Mouse (Mus musculus): ENCODE measurements around the gene Tmed1. TPM values are rescaled to one million over a fixed set of nuclear protein-coding genes. Genes with fewer than 3 reads are reported as not detected.
"Not testable (repeated sequence)": the region's sequence is repeated elsewhere in the genome, so short reads cannot be mapped to it uniquely, and the experiment has no call there.

Tmed1 gene
- polyA plus RNA-seq, 1 experiment: 40.8 TPM

DNA sequence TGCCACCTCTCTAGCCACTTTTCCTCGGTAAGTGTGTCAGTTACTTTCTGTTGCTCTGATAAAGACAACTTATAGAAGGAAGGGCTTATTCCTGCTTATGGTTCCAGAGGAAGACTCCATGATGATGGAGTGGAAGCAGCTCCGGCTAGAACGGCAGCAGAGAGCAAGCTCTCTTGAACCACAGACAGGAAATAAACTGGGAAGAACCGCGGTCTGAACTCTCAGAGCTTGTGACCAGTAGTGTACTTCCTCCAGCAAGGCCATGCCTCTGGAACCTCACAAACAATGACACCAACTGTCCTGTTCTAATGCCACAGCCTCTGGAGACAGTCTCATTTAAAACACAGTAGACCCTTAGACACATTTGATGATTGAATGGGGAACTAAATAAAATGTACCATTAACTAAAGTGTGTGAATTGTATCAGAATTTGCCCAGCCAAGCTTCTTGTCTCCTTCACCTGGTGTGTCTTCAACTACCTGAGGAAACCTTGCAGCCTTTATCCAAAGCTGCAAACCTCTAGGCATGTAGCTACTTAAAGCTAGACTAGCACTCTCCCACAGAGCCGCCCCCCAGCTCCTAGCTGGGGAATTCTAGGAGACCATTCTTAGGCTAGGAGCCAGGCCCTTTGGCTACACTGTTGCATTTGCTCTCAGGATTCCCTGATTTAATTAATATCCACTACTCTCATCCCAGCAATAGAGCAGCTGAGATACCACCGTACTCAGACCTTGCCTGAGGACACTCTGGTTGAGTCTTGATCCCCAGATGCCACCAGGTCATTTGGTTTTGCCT is 15.3 kb upstream of the Tmed1 start:
- TF ChIP-seq CTCF (IDR thresholded peaks at IDR 0.05; ENCODE audit: borderline replicate concordance, extremely low read depth, insufficient read depth, insufficient read length) (no peak), POLR2A (IDR thresholded peaks at IDR 0.05; ENCODE audit: borderline replicate concordance, extremely low read depth, insufficient read depth, insufficient read length, poor library complexity, severe bottlenecking) (no peak)
- no peak for DNase-seq (ENCODE audit: low read depth)

GRCm38 (mm10) chr9:21518690-21519089 is 8.6 kb upstream of the Tmed1 start:
- DNase-seq (ENCODE audit: low read depth): not testable (repeated sequence)

- TF ChIP-seq CTCF (IDR thresholded peaks at IDR 0.05; ENCODE audit: borderline replicate concordance, extremely low read depth, insufficient read depth, insufficient read length) (no peak), POLR2A (IDR thresholded peaks at IDR 0.05; ENCODE audit: borderline replicate concordance, extremely low read depth, insufficient read depth, insufficient read length, poor library complexity, severe bottlenecking) (no peak)
- no peak for DNase-seq (ENCODE audit: low read depth)
Measured at GRCm38 (mm10) chr9:21517947-21518495, 8.0 kb upstream of the Tmed1 start.

- DNase-seq (ENCODE audit: low read depth): no peak
- no peak for TF ChIP-seq CTCF (IDR thresholded peaks at IDR 0.05; ENCODE audit: borderline replicate concordance, extremely low read depth, insufficient read depth, insufficient read length)
- no peak for TF ChIP-seq POLR2A (IDR thresholded peaks at IDR 0.05; ENCODE audit: borderline replicate concordance, extremely low read depth, insufficient read depth, insufficient read length, poor library complexity, severe bottlenecking)
Measured at GRCm38 (mm10) chr9:21513466-21513865, 3.4 kb upstream of the Tmed1 start.

DNA sequence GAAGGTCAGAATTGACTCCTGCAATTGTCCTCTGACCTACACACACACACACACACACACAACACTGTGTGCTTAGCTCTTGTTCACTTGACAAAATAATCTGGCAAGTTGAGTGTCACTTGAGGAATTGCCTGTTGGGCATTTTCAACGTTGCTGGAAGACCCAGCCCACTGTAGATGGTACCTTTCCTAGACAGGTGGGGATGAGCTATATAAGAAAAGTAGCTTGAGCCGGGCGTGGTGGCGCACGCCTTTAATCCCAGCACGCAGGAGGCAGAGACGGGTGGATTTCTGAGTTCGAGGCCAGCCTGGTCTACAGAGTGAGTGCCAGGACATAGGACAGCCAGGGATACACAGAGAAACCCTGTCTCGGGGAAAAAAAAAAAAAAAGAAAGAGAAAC is 1.0 kb upstream of the Tmed1 start:
- TF ChIP-seq POLR2A (IDR thresholded peaks at IDR 0.05; ENCODE audit: borderline replicate concordance, extremely low read depth, insufficient read depth, insufficient read length, poor library complexity, severe bottlenecking): no peak
- no peak for TF ChIP-seq CTCF (IDR thresholded peaks at IDR 0.05; ENCODE audit: borderline replicate concordance, extremely low read depth, insufficient read depth, insufficient read length)
- DNase-seq (ENCODE audit: low read depth): no peak

DNA sequence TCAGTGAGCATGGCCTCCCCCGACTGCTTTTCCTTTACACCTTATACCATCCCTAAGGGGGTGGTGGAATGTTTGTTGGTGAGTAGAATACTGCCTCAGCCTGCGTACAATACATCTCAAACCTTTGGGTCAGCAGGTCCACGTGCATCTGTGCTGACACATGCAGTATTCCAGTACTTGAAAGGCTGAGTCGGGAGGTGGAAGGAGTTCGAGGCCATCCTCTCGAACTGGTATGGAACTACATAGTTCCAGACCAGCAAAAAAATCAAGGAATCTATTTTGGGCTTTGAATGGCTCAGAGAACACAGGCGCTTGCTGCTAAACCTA is 600 bp upstream of the Tmed1 start:
- no peak for DNase-seq (ENCODE audit: low read depth)
- TF ChIP-seq POLR2A (IDR thresholded peaks at IDR 0.05; ENCODE audit: borderline replicate concordance, extremely low read depth, insufficient read depth, insufficient read length, poor library complexity, severe bottlenecking) (no peak), CTCF (IDR thresholded peaks at IDR 0.05; ENCODE audit: borderline replicate concordance, extremely low read depth, insufficient read depth, insufficient read length) (no peak)

DNA sequence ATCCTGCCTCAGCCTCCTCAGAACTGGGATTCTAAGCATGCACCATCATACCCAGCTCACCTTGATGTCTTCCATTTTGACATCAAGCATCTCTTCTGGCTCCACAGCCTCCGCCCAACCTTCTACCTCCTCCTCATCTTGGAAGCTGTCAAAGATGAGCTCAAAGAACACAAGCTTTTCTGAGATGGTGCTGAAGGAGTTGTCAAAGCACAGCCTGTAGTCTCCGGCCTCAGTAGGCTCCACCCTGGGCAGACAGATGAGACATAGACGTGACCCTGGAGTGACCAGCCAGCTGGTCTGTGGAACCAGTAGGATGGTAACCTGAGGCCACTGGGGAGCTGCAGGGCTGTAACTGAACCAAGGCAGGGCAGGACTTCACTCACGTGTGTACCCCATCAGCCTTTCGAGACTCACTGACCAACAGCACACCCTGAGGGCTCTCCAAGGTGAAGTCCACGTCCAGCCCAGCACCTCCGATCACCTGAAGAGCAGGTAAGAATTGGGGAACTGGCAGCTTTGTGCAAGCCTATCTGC is 1.1 kb downstream of the Tmed1 start:
- TF ChIP-seq POLR2A (IDR thresholded peaks at IDR 0.05; ENCODE audit: borderline replicate concordance, extremely low read depth, insufficient read depth, insufficient read length, poor library complexity, severe bottlenecking): no peak
- TF ChIP-seq CTCF (IDR thresholded peaks at IDR 0.05; ENCODE audit: borderline replicate concordance, extremely low read depth, insufficient read depth, insufficient read length): no peak
- DNase-seq (ENCODE audit: low read depth): no peak

DNA sequence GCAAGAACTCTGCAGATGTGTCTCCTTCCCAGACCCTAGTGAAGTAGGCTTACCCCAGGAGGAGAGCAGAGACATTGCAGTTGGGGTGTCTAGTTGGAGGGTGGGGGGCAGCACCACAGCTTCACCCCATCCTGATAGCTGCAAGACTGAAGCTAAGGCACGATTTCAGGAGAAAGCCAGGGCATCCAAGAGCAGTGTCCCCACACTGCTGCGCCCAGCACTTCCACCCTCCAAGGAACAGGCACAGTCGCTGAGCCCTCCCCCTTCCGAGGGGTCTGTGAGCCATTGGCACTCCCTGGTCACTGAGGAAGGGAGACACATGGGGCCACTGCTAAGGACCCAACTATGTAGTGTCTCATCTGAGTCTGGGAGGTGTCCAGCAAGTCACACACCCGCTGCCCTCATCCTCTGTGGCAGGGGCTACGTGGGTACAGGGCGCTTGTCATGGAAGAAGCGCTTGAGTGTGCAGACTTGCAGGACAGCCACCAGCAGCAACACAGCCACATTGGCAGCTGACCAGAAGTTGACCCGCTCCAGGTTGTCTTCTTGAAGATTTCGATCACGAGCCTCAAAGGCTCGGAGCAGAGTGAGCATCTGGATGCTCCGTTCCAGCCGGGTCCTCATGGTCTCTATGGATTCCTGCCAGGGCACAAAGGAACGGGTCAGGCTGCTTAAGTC is 2.2 kb downstream of the Tmed1 start:
- no peak for DNase-seq (ENCODE audit: low read depth)
- TF ChIP-seq POLR2A (IDR thresholded peaks at IDR 0.05; ENCODE audit: borderline replicate concordance, extremely low read depth, insufficient read depth, insufficient read length, poor library complexity, severe bottlenecking): no peak
- no peak for TF ChIP-seq CTCF (IDR thresholded peaks at IDR 0.05; ENCODE audit: borderline replicate concordance, extremely low read depth, insufficient read depth, insufficient read length)

DNA sequence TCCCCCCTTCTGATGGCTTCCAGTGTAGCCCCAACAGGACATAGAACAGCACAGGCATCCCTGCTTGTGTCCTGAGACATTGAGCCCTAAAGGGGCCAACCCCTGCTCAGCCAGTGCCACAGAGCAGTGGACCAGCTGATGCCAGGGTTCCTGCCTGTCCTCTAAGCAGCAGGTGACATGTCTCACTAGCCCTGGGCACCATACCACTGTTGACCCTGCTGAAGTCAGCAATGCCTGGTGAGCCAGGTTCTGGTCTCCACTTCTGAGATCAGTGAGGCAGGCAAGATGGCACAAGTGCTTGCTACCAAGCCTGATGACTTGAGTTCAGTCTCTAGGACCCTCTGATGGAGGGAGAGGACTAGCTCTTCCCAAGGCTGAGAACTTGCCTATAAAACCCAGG is 4.3 kb downstream of the Tmed1 start:
- no peak for TF ChIP-seq POLR2A (IDR thresholded peaks at IDR 0.05; ENCODE audit: borderline replicate concordance, extremely low read depth, insufficient read depth, insufficient read length, poor library complexity, severe bottlenecking)
- no peak for TF ChIP-seq CTCF (IDR thresholded peaks at IDR 0.05; ENCODE audit: borderline replicate concordance, extremely low read depth, insufficient read depth, insufficient read length)

DNA sequence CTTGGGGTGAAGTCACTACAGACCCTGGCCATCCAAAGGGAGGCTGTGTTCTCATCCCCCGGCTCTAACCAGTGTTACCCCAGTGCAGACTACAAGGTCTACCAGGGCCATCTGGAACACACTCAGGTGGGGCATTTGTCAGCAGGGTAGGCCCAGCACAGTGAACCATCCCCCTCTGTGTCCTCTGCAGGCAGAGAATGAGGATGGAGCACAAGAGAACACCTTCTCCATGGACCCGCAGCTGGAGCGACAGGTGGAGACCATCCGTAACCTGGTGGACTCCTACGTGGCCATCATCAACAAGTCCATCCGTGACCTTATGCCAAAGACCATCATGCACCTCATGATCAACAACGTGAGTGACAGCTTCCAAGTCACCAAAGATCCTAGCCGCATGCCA is 6.7 kb downstream of the Tmed1 start:
- DNase-seq (ENCODE audit: low read depth): no peak
- TF ChIP-seq CTCF (IDR thresholded peaks at IDR 0.05; ENCODE audit: borderline replicate concordance, extremely low read depth, insufficient read depth, insufficient read length) (no peak), POLR2A (IDR thresholded peaks at IDR 0.05; ENCODE audit: borderline replicate concordance, extremely low read depth, insufficient read depth, insufficient read length, poor library complexity, severe bottlenecking) (no peak)

More for the DNA sequence above, 4.3 kb downstream of the Tmed1 start:
- no peak for DNase-seq (ENCODE audit: low read depth)

DNA sequence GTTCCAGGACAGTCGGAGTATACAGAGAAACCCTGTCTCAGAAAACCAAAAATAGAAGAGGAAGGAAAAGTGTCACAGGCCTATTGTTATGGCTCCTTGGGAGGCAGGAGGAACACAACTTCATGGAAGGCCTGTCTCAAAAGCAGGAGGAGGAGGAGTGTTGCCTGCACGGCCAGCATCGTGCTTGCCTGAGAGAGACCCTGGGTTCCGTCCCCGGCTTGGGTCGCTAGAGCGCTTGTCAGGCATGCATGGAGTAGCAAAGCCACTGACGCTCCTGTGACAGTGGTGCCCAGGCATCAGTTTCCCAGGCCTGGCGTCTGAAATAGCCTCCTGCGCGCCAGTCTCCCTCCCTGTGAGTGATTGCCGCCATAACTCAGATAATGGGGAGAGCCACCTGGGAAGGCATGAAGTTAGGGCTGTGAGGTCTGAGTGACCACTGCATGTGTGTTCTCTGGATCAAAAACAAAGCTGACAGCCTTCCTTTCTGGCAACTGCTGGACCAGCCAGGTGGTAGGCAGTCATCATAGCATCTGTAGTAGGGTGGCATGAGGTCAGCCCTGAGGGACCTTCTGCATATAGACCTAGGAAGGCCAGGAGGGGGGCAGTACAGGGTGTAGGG is 11.7 kb downstream of the Tmed1 start:
- TF ChIP-seq CTCF (IDR thresholded peaks at IDR 0.05; ENCODE audit: borderline replicate concordance, extremely low read depth, insufficient read depth, insufficient read length) (no peak), POLR2A (IDR thresholded peaks at IDR 0.05; ENCODE audit: borderline replicate concordance, extremely low read depth, insufficient read depth, insufficient read length, poor library complexity, severe bottlenecking) (no peak)
- no peak for DNase-seq (ENCODE audit: low read depth)

Measured in brain, embryonic 14.5 days (tissue).